Mouse (Mus musculus): ENCODE results near the gene Vnn3. TPM values are rescaled to one million over a fixed set of nuclear protein-coding genes. Genes with fewer than 3 reads are reported as not detected.
A peak's percentile ranks its signal among the peaks of the same experiment; 100 is the strongest.

Gene Vnn3
- polyA plus RNA-seq, 1 experiment from 2014 or later = not detected

GRCm38 (mm10) chr10:23892987-23893386 is 41.7 kb downstream of the Vnn3 start:
- Histone ChIP-seq H3K36me3 (ENCODE audit: insufficient read depth) (no peaks in the 10 kb centered on the region), H3K27ac (ENCODE audit: low read depth) (no peak overlapping the region), H3K9me3 (ENCODE audit: low read depth, low read length) (no peaks in the 10 kb centered on the region), H3K4me1 (ENCODE audit: insufficient read depth) (peaks cover 3% of the 10 kb centered on the region; the same call in 1 of the 2 replicates), H3K9ac (no peak overlapping the region), H3K4me3 (ENCODE audit: low read depth, low read length) (no peak overlapping the region), H3K4me2 (no peak overlapping the region), H3K27me3 (ENCODE audit: insufficient read depth, low read length) (no peaks in the 10 kb centered on the region)
- ATAC-seq (ENCODE audit: insufficient read depth) (no peak), DNase-seq (no peak)
- WGBS = 87% methylated on average over 1 of the region's 1 CpGs
- TF ChIP-seq CTCF (IDR thresholded peaks at IDR 0.05; ENCODE audit: low read depth) = no peak

GRCm38 (mm10) chr10:23894601-23895349 is 43.5 kb downstream of the Vnn3 start, which contains the start of gene Vnn1:
Gene Vnn1, plus strand, starts transcription at chr10:23894688.
- 16% methylated on average over 21 of the region's 21 CpGs for WGBS
- DNase-seq (peak; percentile 42), ATAC-seq (ENCODE audit: insufficient read depth) (no peak; the same call in 1 of the 2 replicates)
- peak within 1 kb of the TSS; percentile 31 for H3K4me3 ChIP-seq (ENCODE audit: low read depth, low read length)
- no peak within 1 kb of the TSS for H3K27ac ChIP-seq (ENCODE audit: low read depth)
- peak within 1 kb of the TSS; percentile 68 for H3K4me2 ChIP-seq
- H3K36me3 ChIP-seq (ENCODE audit: insufficient read depth) = no peaks in the 10 kb centered on the region
- no peaks in the 10 kb centered on the region for H3K9me3 ChIP-seq (ENCODE audit: low read depth, low read length)
- H3K27me3 ChIP-seq (ENCODE audit: insufficient read depth, low read length) = no peaks in the 10 kb centered on the region
- H3K9ac ChIP-seq = peak within 1 kb of the TSS; percentile 42
- H3K4me1 ChIP-seq (ENCODE audit: insufficient read depth) = peaks cover 3% of the 10 kb centered on the region; the same call in 1 of the 2 replicates
- TF ChIP-seq CTCF (IDR thresholded peaks at IDR 0.05; ENCODE audit: low read depth) = no peak

GRCm38 (mm10) chr10:23895376-23895775 is 44.1 kb downstream of the Vnn3 start:
- Histone ChIP-seq H3K9me3 (ENCODE audit: low read depth, low read length) (no peaks in the 10 kb centered on the region), H3K27ac (ENCODE audit: low read depth) (no peak overlapping the region), H3K4me2 (peak overlapping the region; percentile 68), H3K36me3 (ENCODE audit: insufficient read depth) (no peaks in the 10 kb centered on the region), H3K4me3 (ENCODE audit: low read depth, low read length) (no peak overlapping the region), H3K4me1 (ENCODE audit: insufficient read depth) (peaks cover 3% of the 10 kb centered on the region; the same call in 1 of the 2 replicates), H3K9ac (no peak overlapping the region), H3K27me3 (ENCODE audit: insufficient read depth, low read length) (no peaks in the 10 kb centered on the region)
- TF ChIP-seq CTCF (IDR thresholded peaks at IDR 0.05; ENCODE audit: low read depth) = no peak
- 64% methylated on average over 7 of the region's 7 CpGs for WGBS
- DNase-seq = no peak
- no peak for ATAC-seq (ENCODE audit: insufficient read depth)

- DNase-seq (no peak), ATAC-seq (ENCODE audit: insufficient read depth) (no peak)
- WGBS = 86% methylated on average over 3 of the region's 3 CpGs
- H3K9ac ChIP-seq = no peak overlapping the region
- H3K27me3 ChIP-seq (ENCODE audit: insufficient read depth, low read length) = no peaks in the 10 kb centered on the region
- no peak overlapping the region for H3K27ac ChIP-seq (ENCODE audit: low read depth)
- H3K4me2 ChIP-seq = no peak overlapping the region
- no peaks in the 10 kb centered on the region for H3K36me3 ChIP-seq (ENCODE audit: insufficient read depth)
- no peaks in the 10 kb centered on the region for H3K9me3 ChIP-seq (ENCODE audit: low read depth, low read length)
- no peak for TF ChIP-seq CTCF (IDR thresholded peaks at IDR 0.05; ENCODE audit: low read depth)
- H3K4me3 ChIP-seq (ENCODE audit: low read depth, low read length) = no peak overlapping the region
- no peaks in the 10 kb centered on the region for H3K4me1 ChIP-seq (ENCODE audit: insufficient read depth)
Measured at GRCm38 (mm10) chr10:23901119-23901518, 49.9 kb downstream of the Vnn3 start.

GRCm38 (mm10) chr10:23905661-23906060 is 54.4 kb downstream of the Vnn3 start:
- Histone ChIP-seq H3K4me1 (ENCODE audit: insufficient read depth) (no peaks in the 10 kb centered on the region), H3K27ac (ENCODE audit: low read depth) (no peak overlapping the region), H3K9me3 (ENCODE audit: low read depth, low read length) (no peaks in the 10 kb centered on the region), H3K4me2 (no peak overlapping the region), H3K27me3 (ENCODE audit: insufficient read depth, low read length) (no peaks in the 10 kb centered on the region), H3K36me3 (ENCODE audit: insufficient read depth) (no peaks in the 10 kb centered on the region), H3K9ac (no peak overlapping the region), H3K4me3 (ENCODE audit: low read depth, low read length) (no peak overlapping the region)
- 92% methylated on average over 1 of the region's 1 CpGs for WGBS
- TF ChIP-seq CTCF (IDR thresholded peaks at IDR 0.05; ENCODE audit: low read depth) = no peak
- no peak for DNase-seq
- ATAC-seq (ENCODE audit: insufficient read depth) = no peak

Other genes with a start within 250 kb of the Vnn3 start
- gene Rps12, start 64.2 kb upstream of the Vnn3 start, polyA plus RNA-seq (2014; fragmentation: Nextera tagmentation; extraction: Ambion mirVana) = 235 and 246 TPM in 2 replicates
- 21.7 and 22.9 TPM in 2 replicates for gene Slc18b1, start 54.5 kb upstream of the Vnn3 start, polyA plus RNA-seq (2014; fragmentation: Nextera tagmentation; extraction: Ambion mirVana)
- gene Vnn1, start 43.2 kb downstream of the Vnn3 start, polyA plus RNA-seq (2014; fragmentation: Nextera tagmentation; extraction: Ambion mirVana) = 1.7 and 1.8 TPM in 2 replicates
- gene Taar1, start 68.9 kb downstream of the Vnn3 start, polyA plus RNA-seq (2014; fragmentation: Nextera tagmentation; extraction: Ambion mirVana) = not detected in 2 replicates
- gene Taar2, start 87.1 kb downstream of the Vnn3 start, polyA plus RNA-seq (2014; fragmentation: Nextera tagmentation; extraction: Ambion mirVana) = not detected in 2 replicates
- not detected in 2 replicates for gene Taar3, start 98.1 kb downstream of the Vnn3 start, polyA plus RNA-seq (2014; fragmentation: Nextera tagmentation; extraction: Ambion mirVana)
- gene Taar4, start 109.0 kb downstream of the Vnn3 start, polyA plus RNA-seq (2014; fragmentation: Nextera tagmentation; extraction: Ambion mirVana) = not detected in 2 replicates
- not detected in 2 replicates for gene Taar5, start 119.2 kb downstream of the Vnn3 start, polyA plus RNA-seq (2014; fragmentation: Nextera tagmentation; extraction: Ambion mirVana)
- gene Taar6, start 134.2 kb downstream of the Vnn3 start, polyA plus RNA-seq (2014; fragmentation: Nextera tagmentation; extraction: Ambion mirVana) = not detected in 2 replicates
- not detected in 2 replicates for gene Taar7a, start 142.0 kb downstream of the Vnn3 start, polyA plus RNA-seq (2014; fragmentation: Nextera tagmentation; extraction: Ambion mirVana)
- gene Taar7b, start 148.5 kb downstream of the Vnn3 start, polyA plus RNA-seq (2014; fragmentation: Nextera tagmentation; extraction: Ambion mirVana) = not detected in 2 replicates
- not detected in 2 replicates for gene Taar7d, start 175.8 kb downstream of the Vnn3 start, polyA plus RNA-seq (2014; fragmentation: Nextera tagmentation; extraction: Ambion mirVana)
- not detected in 2 replicates for gene Taar7e, start 186.2 kb downstream of the Vnn3 start, polyA plus RNA-seq (2014; fragmentation: Nextera tagmentation; extraction: Ambion mirVana)
- not detected in 2 replicates for gene Taar7f, start 198.0 kb downstream of the Vnn3 start, polyA plus RNA-seq (2014; fragmentation: Nextera tagmentation; extraction: Ambion mirVana)
- not detected in 2 replicates for gene Taar8a, start 225.0 kb downstream of the Vnn3 start, polyA plus RNA-seq (2014; fragmentation: Nextera tagmentation; extraction: Ambion mirVana)
- not detected in 2 replicates for gene Taar8b, start 240.8 kb downstream of the Vnn3 start, polyA plus RNA-seq (2014; fragmentation: Nextera tagmentation; extraction: Ambion mirVana)